Mouse (Mus musculus): ENCODE results near the gene Zfhx3. TPM values are rescaled to one million over a fixed set of nuclear protein-coding genes. Genes with fewer than 3 reads are reported as not detected.

The Zfhx3 gene
- total and polyA plus RNA-seq, 2 experiments from 2014 or later, result 9.6 to 13.8 TPM

DNA sequence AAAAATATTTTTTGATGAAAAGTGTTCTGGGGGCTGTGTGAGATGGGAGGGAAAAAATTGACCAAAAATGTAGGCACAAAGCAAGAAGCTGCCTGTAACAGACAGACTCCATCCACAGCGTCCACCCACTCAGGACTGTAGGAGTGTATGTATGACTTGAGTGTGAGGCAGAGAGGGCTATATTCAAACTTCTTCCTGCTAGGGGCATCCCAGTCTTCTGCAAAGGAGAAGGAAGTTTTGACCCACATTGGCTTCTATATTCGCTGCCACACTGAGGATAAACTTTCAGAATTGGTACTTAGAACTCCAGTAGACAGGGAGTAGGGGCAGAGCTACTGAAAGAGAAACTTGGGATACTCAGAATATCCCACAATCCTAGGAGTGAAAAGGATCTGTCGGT lies 756.6 kb downstream of the Zfhx3 start:
- no peaks in the 10 kb centered on the region for H3K36me3 ChIP-seq (ENCODE audit: insufficient read depth)
- no peak overlapping the region for H3K9ac ChIP-seq
- H3K4me2 ChIP-seq (ENCODE audit: low read depth), result no peak overlapping the region
- no peak overlapping the region for H3K4me3 ChIP-seq (ENCODE audit: low read depth, low read length)
- DNase-seq (peak; percentile 20), ATAC-seq (no peak)
- no peak overlapping the region for H3K27ac ChIP-seq (ENCODE audit: low read depth, low read length)
- no peak for TF ChIP-seq CTCF (IDR thresholded peaks at IDR 0.05; ENCODE audit: low read depth)
- peaks cover 66% of the 10 kb centered on the region for H3K27me3 ChIP-seq (ENCODE audit: insufficient read depth, low read length)
- H3K9me3 ChIP-seq (ENCODE audit: low read length), result no peaks in the 10 kb centered on the region
- WGBS, result 6% methylated on average over 3 of the region's 3 CpGs
- H3K4me1 ChIP-seq (ENCODE audit: insufficient read depth), result peaks cover 4% of the 10 kb centered on the region; the same call in 1 of the 2 replicates

GRCm38 (mm10) chr8:108699454-108700345 lies 757.3 kb downstream of the Zfhx3 start:
- 4% methylated on average over 23 of the region's 23 CpGs for WGBS
- ATAC-seq, result no peak
- Histone ChIP-seq H3K27me3 (ENCODE audit: insufficient read depth, low read length) (peaks cover 59% of the 10 kb centered on the region), H3K4me3 (ENCODE audit: low read depth, low read length) (peak overlapping the region; percentile 7; the same call in 1 of the 2 replicates), H3K9ac (no peak overlapping the region), H3K4me2 (ENCODE audit: low read depth) (peak overlapping the region; percentile 31), H3K27ac (ENCODE audit: low read depth, low read length) (no peak overlapping the region), H3K9me3 (ENCODE audit: low read length) (no peaks in the 10 kb centered on the region), H3K36me3 (ENCODE audit: insufficient read depth) (no peaks in the 10 kb centered on the region), H3K4me1 (ENCODE audit: insufficient read depth) (peaks cover 4% of the 10 kb centered on the region; the same call in 1 of the 2 replicates)
- DNase-seq, result peak; percentile 14
- no peak for TF ChIP-seq CTCF (IDR thresholded peaks at IDR 0.05; ENCODE audit: low read depth)

DNA sequence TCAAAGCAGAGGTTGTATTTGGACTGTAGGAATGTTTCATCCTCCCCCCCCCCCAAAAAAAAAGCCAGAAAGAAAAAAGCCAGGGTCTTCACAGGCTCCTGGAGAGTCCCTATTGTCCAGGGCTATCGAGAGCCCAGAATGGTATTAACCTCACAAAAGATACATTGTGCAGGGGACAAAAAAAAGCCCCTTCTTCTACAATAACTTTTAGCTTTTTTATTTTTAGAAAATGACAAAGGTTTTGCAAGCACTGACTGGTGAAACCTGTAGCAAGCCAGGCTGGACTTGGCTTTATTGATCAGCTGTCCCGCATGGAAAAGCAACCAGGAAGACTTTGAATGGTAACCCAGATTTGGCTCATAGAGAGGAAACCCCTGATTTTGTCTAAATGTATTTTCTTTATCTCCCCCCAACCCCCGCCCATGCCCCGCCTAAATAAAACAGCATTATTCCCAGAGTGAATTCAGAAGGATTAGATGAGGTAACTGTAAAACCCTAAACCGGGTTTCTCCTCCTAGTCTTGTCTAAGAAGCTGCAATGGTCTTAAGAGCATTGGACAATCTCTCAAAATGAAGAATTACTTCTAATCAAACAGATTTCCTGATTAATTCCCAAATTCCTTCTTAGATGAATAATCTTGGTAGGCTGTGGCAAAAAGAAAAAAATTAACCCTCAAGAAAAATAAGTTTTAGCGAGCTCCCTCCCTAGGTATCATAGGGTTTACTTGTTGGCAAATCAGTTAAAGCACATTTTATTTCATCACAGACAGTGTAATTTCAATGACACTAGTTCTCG lies 759.1 kb downstream of the Zfhx3 start:
- TF ChIP-seq CTCF (IDR thresholded peaks at IDR 0.05; ENCODE audit: low read depth), result no peak
- Histone ChIP-seq H3K4me1 (ENCODE audit: insufficient read depth) (no peaks in the 10 kb centered on the region), H3K27ac (ENCODE audit: low read depth, low read length) (no peak overlapping the region), H3K4me3 (ENCODE audit: low read depth, low read length) (no peak overlapping the region), H3K4me2 (ENCODE audit: low read depth) (0 out of 2 replicates have a peak overlapping the region, but pooled peaks have one; percentile 1), H3K9ac (no peak overlapping the region), H3K27me3 (ENCODE audit: insufficient read depth, low read length) (peaks cover 45% of the 10 kb centered on the region), H3K9me3 (ENCODE audit: low read length) (no peaks in the 10 kb centered on the region), H3K36me3 (ENCODE audit: insufficient read depth) (no peaks in the 10 kb centered on the region)
- no peak for ATAC-seq
- peak; percentile 24 for DNase-seq
- 9% methylated on average over 7 of the region's 7 CpGs for WGBS

- ATAC-seq (no peak), DNase-seq (no peak)
- Histone ChIP-seq H3K4me3 (ENCODE audit: low read depth, low read length) (no peak overlapping the region), H3K27ac (ENCODE audit: low read depth, low read length) (no peak overlapping the region), H3K4me2 (ENCODE audit: low read depth) (no peak overlapping the region), H3K4me1 (ENCODE audit: insufficient read depth) (no peaks in the 10 kb centered on the region), H3K9ac (peak overlapping the region; percentile 33; the same call in 1 of the 2 replicates), H3K27me3 (ENCODE audit: insufficient read depth, low read length) (peaks cover 45% of the 10 kb centered on the region), H3K9me3 (ENCODE audit: low read length) (no peaks in the 10 kb centered on the region), H3K36me3 (ENCODE audit: insufficient read depth) (no peaks in the 10 kb centered on the region)
- WGBS, result 19% methylated on average over 1 of the region's 1 CpGs
- TF ChIP-seq CTCF (IDR thresholded peaks at IDR 0.05; ENCODE audit: low read depth), result no peak
These were observed 759.8 kb downstream of the Zfhx3 start for GRCm38 (mm10) chr8:108702201-108702600.

DNA sequence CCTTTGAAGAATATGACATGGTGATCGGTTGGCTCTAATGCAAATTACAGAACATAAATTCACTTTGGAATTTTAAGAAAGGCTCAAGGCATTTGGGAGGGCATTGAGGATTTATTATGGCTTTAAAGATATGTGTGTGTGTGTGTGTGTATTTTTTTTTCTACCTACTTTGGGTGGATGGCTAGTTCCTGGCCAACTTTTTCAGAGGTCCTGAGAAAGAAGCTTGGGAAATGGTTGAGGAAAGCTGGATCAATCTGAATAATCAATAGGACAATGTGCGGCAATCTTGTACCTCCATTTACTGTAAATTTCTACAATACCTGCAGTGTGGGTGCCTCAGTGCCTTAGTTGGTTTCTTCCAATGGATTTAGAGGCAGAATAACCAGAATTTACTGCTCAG lies 763.3 kb downstream of the Zfhx3 start:
- DNase-seq, result no peak
- H3K27ac ChIP-seq (ENCODE audit: low read depth, low read length), result peak overlapping the region; percentile 90
- H3K27me3 ChIP-seq (ENCODE audit: insufficient read depth, low read length), result peaks cover 17% of the 10 kb centered on the region
- H3K9ac ChIP-seq, result peak overlapping the region; percentile 41
- H3K4me2 ChIP-seq (ENCODE audit: low read depth), result peak overlapping the region; percentile 74
- peak overlapping the region; percentile 80 for H3K4me3 ChIP-seq (ENCODE audit: low read depth, low read length)
- no peak for ATAC-seq
- 50% methylated on average over 2 of the region's 2 CpGs for WGBS
- H3K36me3 ChIP-seq (ENCODE audit: insufficient read depth), result no peaks in the 10 kb centered on the region
- no peaks in the 10 kb centered on the region for H3K9me3 ChIP-seq (ENCODE audit: low read length)
- TF ChIP-seq CTCF (IDR thresholded peaks at IDR 0.05; ENCODE audit: low read depth), result no peak
- H3K4me1 ChIP-seq (ENCODE audit: insufficient read depth), result no peaks in the 10 kb centered on the region

- Histone ChIP-seq H3K27me3 (ENCODE audit: insufficient read depth, low read length) (peaks cover 14% of the 10 kb centered on the region; the same call in 1 of the 2 replicates), H3K27ac (ENCODE audit: low read depth, low read length) (0 out of 2 replicates have a peak overlapping the region, but pooled peaks have one; percentile 90), H3K4me1 (ENCODE audit: insufficient read depth) (no peaks in the 10 kb centered on the region), H3K36me3 (ENCODE audit: insufficient read depth) (no peaks in the 10 kb centered on the region), H3K4me2 (ENCODE audit: low read depth) (peak overlapping the region; percentile 74), H3K4me3 (ENCODE audit: low read depth, low read length) (peak overlapping the region; percentile 80; the same call in 1 of the 2 replicates), H3K9me3 (ENCODE audit: low read length) (no peaks in the 10 kb centered on the region), H3K9ac (0 out of 2 replicates have a peak overlapping the region, but pooled peaks have one; percentile 41)
- TF ChIP-seq CTCF (IDR thresholded peaks at IDR 0.05; ENCODE audit: low read depth), result no peak
- DNase-seq (no peak), ATAC-seq (no peak)
- WGBS, result 61% methylated on average over 3 of the region's 3 CpGs
These were observed 764.0 kb downstream of the Zfhx3 start for GRCm38 (mm10) chr8:108706491-108706847.
